Mouse (Mus musculus): ENCODE results near the gene Tssc4. TPM values are rescaled to one million over a fixed set of nuclear protein-coding genes. Genes with fewer than 3 reads are reported as not detected.

The Tssc4 gene
- polyA plus RNA-seq, 1 experiment, result 85.1 TPM

GRCm38 (mm10) chr7:143053961-143054611 is 15.0 kb upstream of the Tssc4 start:
- H3K4me3 ChIP-seq (replicated peaks; ENCODE audit: extremely low read depth, low read depth, low read length), result peak overlapping the region; percentile 91
- peak; percentile 27 for DNase-seq
- TF ChIP-seq POLR2A (IDR thresholded peaks at IDR 0.05; ENCODE audit: borderline replicate concordance, extremely low read depth, low read depth, low read length), result no peak
- TF ChIP-seq CTCF (IDR thresholded peaks at IDR 0.05; ENCODE audit: insufficient read depth, low read length), result no peak
- 14% methylated on average over 11 of the region's 11 CpGs for WGBS
- H3K4me1 ChIP-seq (ENCODE audit: control insufficient read depth, insufficient read depth, low read length), result peaks cover 34% of the 10 kb centered on the region

- TF ChIP-seq CTCF (IDR thresholded peaks at IDR 0.05; ENCODE audit: insufficient read depth, low read length), result no peak
- no peak for TF ChIP-seq POLR2A (IDR thresholded peaks at IDR 0.05; ENCODE audit: borderline replicate concordance, extremely low read depth, low read depth, low read length)
- DNase-seq, result no peak
- Histone ChIP-seq H3K4me1 (ENCODE audit: control insufficient read depth, insufficient read depth, low read length) (peaks cover 38% of the 10 kb centered on the region), H3K4me3 (replicated peaks; ENCODE audit: extremely low read depth, low read depth, low read length) (no peak overlapping the region)
- WGBS, result 21% methylated on average over 3 of the region's 3 CpGs
Observed at GRCm38 (mm10) chr7:143054612-143054965, 14.5 kb upstream of the Tssc4 start.

GRCm38 (mm10) chr7:143055001-143055400 is 14.0 kb upstream of the Tssc4 start:
- Histone ChIP-seq H3K4me3 (replicated peaks; ENCODE audit: extremely low read depth, low read depth, low read length) (no peak overlapping the region), H3K4me1 (ENCODE audit: control insufficient read depth, insufficient read depth, low read length) (peaks cover 38% of the 10 kb centered on the region)
- WGBS, result 57% methylated on average over 3 of the region's 3 CpGs
- TF ChIP-seq CTCF (IDR thresholded peaks at IDR 0.05; ENCODE audit: insufficient read depth, low read length) (no peak), POLR2A (IDR thresholded peaks at IDR 0.05; ENCODE audit: borderline replicate concordance, extremely low read depth, low read depth, low read length) (no peak)
- DNase-seq, result no peak

GRCm38 (mm10) chr7:143055499-143056186 is 13.4 kb upstream of the Tssc4 start:
- no peak for TF ChIP-seq POLR2A (IDR thresholded peaks at IDR 0.05; ENCODE audit: borderline replicate concordance, extremely low read depth, low read depth, low read length)
- TF ChIP-seq CTCF (IDR thresholded peaks at IDR 0.05; ENCODE audit: insufficient read depth, low read length), result no peak
- no peak for DNase-seq
- no peak overlapping the region for H3K4me3 ChIP-seq (replicated peaks; ENCODE audit: extremely low read depth, low read depth, low read length)
- peaks cover 38% of the 10 kb centered on the region for H3K4me1 ChIP-seq (ENCODE audit: control insufficient read depth, insufficient read depth, low read length)
- 51% methylated on average over 11 of the region's 11 CpGs for WGBS

- no peak overlapping the region for H3K4me3 ChIP-seq (replicated peaks; ENCODE audit: extremely low read depth, low read depth, low read length)
- no peak for DNase-seq
- TF ChIP-seq POLR2A (IDR thresholded peaks at IDR 0.05; ENCODE audit: borderline replicate concordance, extremely low read depth, low read depth, low read length), result no peak
- TF ChIP-seq CTCF (IDR thresholded peaks at IDR 0.05; ENCODE audit: insufficient read depth, low read length), result no peak
- peaks cover 38% of the 10 kb centered on the region for H3K4me1 ChIP-seq (ENCODE audit: control insufficient read depth, insufficient read depth, low read length)
- WGBS, result 65% methylated on average over 5 of the region's 5 CpGs
Observed at GRCm38 (mm10) chr7:143057023-143057422, 12.0 kb upstream of the Tssc4 start.

- peaks cover 38% of the 10 kb centered on the region for H3K4me1 ChIP-seq (ENCODE audit: control insufficient read depth, insufficient read depth, low read length)
- WGBS, result 49% methylated on average over 9 of the region's 9 CpGs
- DNase-seq, result no peak
- H3K4me3 ChIP-seq (replicated peaks; ENCODE audit: extremely low read depth, low read depth, low read length), result no peak overlapping the region
- TF ChIP-seq POLR2A (IDR thresholded peaks at IDR 0.05; ENCODE audit: borderline replicate concordance, extremely low read depth, low read depth, low read length), result no peak
- no peak for TF ChIP-seq CTCF (IDR thresholded peaks at IDR 0.05; ENCODE audit: insufficient read depth, low read length)
Observed at GRCm38 (mm10) chr7:143057667-143058220, 11.3 kb upstream of the Tssc4 start.

- TF ChIP-seq CTCF (IDR thresholded peaks at IDR 0.05; ENCODE audit: insufficient read depth, low read length) (no peak), POLR2A (IDR thresholded peaks at IDR 0.05; ENCODE audit: borderline replicate concordance, extremely low read depth, low read depth, low read length) (no peak)
- H3K4me3 ChIP-seq (replicated peaks; ENCODE audit: extremely low read depth, low read depth, low read length), result no peak overlapping the region
- peaks cover 38% of the 10 kb centered on the region for H3K4me1 ChIP-seq (ENCODE audit: control insufficient read depth, insufficient read depth, low read length)
- 30% methylated on average over 5 of the region's 5 CpGs for WGBS
- no peak for DNase-seq
Observed at GRCm38 (mm10) chr7:143058221-143058697, 10.8 kb upstream of the Tssc4 start.

GRCm38 (mm10) chr7:143059202-143059870 is 9.7 kb upstream of the Tssc4 start:
- WGBS, result 20% methylated on average over 5 of the region's 5 CpGs
- TF ChIP-seq POLR2A (IDR thresholded peaks at IDR 0.05; ENCODE audit: borderline replicate concordance, extremely low read depth, low read depth, low read length) (no peak), CTCF (IDR thresholded peaks at IDR 0.05; ENCODE audit: insufficient read depth, low read length) (no peak)
- Histone ChIP-seq H3K4me3 (replicated peaks; ENCODE audit: extremely low read depth, low read depth, low read length) (no peak overlapping the region), H3K4me1 (ENCODE audit: control insufficient read depth, insufficient read depth, low read length) (peaks cover 33% of the 10 kb centered on the region)
- no peak for DNase-seq

GRCm38 (mm10) chr7:143062704-143063103 is 6.3 kb upstream of the Tssc4 start:
- WGBS, result 40% methylated on average over 2 of the region's 2 CpGs
- Histone ChIP-seq H3K4me1 (ENCODE audit: control insufficient read depth, insufficient read depth, low read length) (peaks cover 17% of the 10 kb centered on the region), H3K4me3 (replicated peaks; ENCODE audit: extremely low read depth, low read depth, low read length) (no peak overlapping the region)
- TF ChIP-seq POLR2A (IDR thresholded peaks at IDR 0.05; ENCODE audit: borderline replicate concordance, extremely low read depth, low read depth, low read length) (no peak), CTCF (IDR thresholded peaks at IDR 0.05; ENCODE audit: insufficient read depth, low read length) (no peak)
- no peak for DNase-seq
